Mouse (Mus musculus) adrenal gland, adult 2 months (tissue): ENCODE data around the gene Ndufb7. TPM values are rescaled to one million over a fixed set of nuclear protein-coding genes. Genes with fewer than 3 reads are reported as not detected.
"Not testable (repeated sequence)": the region's sequence is repeated elsewhere in the genome, so short reads cannot be mapped to it uniquely, and the experiment has no call there.

Experiments used
- DNase-seq: peaks from one replicate; pipeline ENCODE4 v3.0.0; 2021
- long read RNA-seq: library from polyadenylated mRNA; stranded (forward); transcript quantifications from one replicate; pipeline ENCODE4 v2.0.0, GENCODE M21; 2021
- polyA plus RNA-seq: library from polyadenylated mRNA; depleted of rRNA; stranded (reverse); fragments of >200 nt; gene quantifications from 2 replicates; pipeline ENCODE4 v1.2.3, GENCODE M21; 2012; rRNA removed
- total RNA-seq, 2 experiments: library from RNA; stranded (reverse); gene quantifications; 2 replicates each; pipeline ENCODE4 v1.2.3; 2021

The Ndufb7 gene
- 100 to 1,000 TPM; 209 to 258 TPM for total RNA-seq
- polyA plus RNA-seq = 402 and 495 TPM in 2 replicates
- long read RNA-seq, full-length matches to known transcripts = 424 of 424 reads
- long read RNA-seq, partial matches to known transcripts = 0 of 424 reads
- long read RNA-seq, other reads (novel, unspliced or antisense) = 0 of 424 reads

- DNase-seq = peak; percentile 96
These were observed at the start of gene Ndufb7 for GRCm38 (mm10) chr8:83566469-83567395. Gene Ndufb7 (plus strand): TSS chr8:83566671.

- no peak for DNase-seq
These were observed 46.0 kb upstream of the Ndufb7 start for GRCm38 (mm10) chr8:83520432-83520831.

GRCm38 (mm10) chr8:83520907-83521306 lies 45.6 kb upstream of the Ndufb7 start:
- not testable (repeated sequence) for DNase-seq

DNA sequence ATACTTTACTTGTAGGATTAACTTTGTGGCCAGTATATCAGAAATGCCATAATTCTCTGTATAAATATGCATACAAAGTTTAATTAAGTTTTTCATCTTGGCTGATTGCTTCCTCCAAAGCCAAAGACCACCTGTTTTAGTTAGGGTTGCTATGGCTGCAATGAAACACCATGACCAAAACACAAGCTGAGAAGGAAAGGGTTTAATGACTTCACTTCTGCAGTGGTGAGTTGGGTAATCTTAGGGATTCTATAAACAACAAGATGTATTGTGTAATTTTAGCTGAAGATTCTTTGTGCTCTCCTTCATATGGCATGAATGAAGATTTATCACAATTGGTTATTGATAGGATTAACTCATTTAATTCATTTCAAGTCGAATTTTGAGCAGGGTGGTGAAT lies 45.2 kb upstream of the Ndufb7 start:
- no peak for DNase-seq

DNA sequence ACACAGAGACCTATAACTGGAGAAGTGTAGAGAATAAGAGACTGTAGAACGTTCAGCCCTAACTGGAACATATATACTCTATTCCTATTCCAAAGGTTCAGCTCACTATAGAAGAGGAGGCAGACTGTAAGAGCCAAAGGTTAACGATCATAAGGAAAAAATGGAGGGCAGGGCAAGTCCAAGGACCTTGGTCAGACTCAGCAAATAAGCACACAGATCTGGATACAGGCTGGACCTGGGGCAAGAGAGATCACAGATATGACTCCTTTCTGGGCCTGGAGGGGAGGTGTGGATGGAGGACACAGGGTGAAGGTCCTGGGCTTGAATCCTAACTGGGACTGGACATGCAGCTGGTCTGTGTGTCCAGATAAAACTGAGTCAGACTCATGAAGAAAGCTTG lies 31.7 kb upstream of the Ndufb7 start:
- DNase-seq = no peak

GRCm38 (mm10) chr8:83535736-83536135 lies 30.7 kb upstream of the Ndufb7 start, which contains the start of gene Olfr370:
Gene Olfr370 (plus strand): TSS chr8:83535780.
- no peak for DNase-seq

DNA sequence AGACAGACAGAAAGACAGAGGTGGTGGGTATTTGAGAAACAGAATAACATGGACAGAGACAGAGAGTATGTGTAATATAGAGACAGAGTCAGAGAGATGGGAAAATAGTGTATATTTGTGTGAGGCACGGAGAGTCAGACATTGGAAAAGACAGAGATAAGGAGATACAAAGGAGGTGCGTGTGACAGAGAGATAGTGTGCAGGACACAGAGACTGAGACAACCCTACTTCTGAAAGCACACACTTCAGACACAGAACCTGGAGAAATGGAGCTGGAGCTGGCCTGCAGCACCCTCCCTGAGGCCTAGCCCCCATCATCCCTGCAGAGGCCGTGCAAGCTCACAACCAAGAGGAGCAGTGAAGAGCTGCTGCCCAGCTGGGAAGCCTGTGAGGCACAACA lies 3.8 kb upstream of the Ndufb7 start:
- no peak for DNase-seq

GRCm38 (mm10) chr8:83563246-83563645 lies 3.2 kb upstream of the Ndufb7 start:
- no peak for DNase-seq

GRCm38 (mm10) chr8:83565731-83566375 lies 618 bp upstream of the Ndufb7 start:
- DNase-seq = peak; percentile 10

DNA sequence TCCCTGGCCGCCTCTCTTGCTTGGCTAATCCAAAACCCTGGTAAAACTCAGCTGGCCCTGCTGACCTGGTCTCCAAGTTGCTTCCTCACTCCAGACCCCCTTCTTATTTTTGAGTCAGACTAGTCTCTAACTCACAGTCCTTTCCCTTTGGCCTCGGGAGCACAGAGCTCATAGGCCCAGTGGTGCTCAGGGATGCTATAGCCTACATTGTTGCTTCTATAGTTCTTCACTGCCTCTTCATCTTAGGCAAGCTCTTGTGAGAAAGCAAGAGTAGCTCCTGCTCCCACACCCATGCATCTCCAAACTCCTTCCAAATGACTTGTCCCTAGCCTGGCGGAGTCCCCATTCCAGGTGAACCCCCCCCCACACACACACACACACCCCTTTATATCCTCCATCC lies 1.2 kb downstream of the Ndufb7 start:
- peak; percentile 2 for DNase-seq

DNA sequence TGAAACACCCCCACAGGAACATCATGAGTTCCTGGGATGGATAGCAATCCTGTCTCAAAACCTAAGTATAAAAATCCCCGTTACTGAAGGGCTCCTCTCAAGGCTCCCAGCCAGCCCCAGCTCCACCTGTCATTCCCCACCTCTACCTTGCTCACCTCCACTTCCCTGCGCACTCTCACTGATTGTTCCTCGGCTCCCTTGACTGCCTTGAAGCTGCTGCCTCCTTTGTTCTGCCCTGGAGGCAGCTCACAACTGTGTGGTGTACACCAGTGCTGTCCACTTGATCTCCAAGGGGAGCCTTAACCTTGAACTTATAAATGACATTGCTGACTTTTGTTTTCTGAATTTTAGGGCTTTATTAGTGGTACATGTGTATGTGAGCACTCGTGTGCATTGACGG lies 1.7 kb downstream of the Ndufb7 start:
- no peak for DNase-seq

- DNase-seq = peak; percentile 1
These were observed 2.3 kb downstream of the Ndufb7 start for GRCm38 (mm10) chr8:83568755-83569154.

DNA sequence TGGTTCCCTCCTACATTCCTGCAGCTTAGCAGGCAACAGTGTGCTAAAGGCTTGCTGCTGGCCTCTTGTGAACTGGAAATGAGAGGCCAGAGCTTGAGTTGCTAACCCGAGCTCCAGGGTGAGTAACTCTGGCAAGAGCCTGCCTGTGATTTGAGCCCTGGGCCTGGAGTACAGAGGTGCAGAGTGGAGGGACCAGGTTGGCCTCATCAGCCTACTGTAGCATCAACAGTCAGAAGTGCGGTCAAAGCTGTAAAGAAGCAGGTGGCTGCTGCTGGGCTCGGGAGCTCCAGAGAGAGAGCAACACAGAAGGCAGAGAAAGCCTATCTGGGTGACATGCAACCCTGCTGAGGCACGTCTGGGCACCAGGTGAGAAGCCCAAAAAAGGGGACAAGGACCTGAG lies 2.7 kb downstream of the Ndufb7 start:
- DNase-seq = peak; percentile 1

- peak; percentile 1 for DNase-seq
These were observed 4.0 kb downstream of the Ndufb7 start for GRCm38 (mm10) chr8:83570272-83571000.

- peak; percentile 4 for DNase-seq
These were observed 4.5 kb downstream of the Ndufb7 start for GRCm38 (mm10) chr8:83571001-83571340.

GRCm38 (mm10) chr8:83571791-83572190 lies 5.3 kb downstream of the Ndufb7 start:
- peak; percentile 1 for DNase-seq

- DNase-seq = peak; percentile 4
These were observed 5.9 kb downstream of the Ndufb7 start for GRCm38 (mm10) chr8:83572246-83572812.

DNA sequence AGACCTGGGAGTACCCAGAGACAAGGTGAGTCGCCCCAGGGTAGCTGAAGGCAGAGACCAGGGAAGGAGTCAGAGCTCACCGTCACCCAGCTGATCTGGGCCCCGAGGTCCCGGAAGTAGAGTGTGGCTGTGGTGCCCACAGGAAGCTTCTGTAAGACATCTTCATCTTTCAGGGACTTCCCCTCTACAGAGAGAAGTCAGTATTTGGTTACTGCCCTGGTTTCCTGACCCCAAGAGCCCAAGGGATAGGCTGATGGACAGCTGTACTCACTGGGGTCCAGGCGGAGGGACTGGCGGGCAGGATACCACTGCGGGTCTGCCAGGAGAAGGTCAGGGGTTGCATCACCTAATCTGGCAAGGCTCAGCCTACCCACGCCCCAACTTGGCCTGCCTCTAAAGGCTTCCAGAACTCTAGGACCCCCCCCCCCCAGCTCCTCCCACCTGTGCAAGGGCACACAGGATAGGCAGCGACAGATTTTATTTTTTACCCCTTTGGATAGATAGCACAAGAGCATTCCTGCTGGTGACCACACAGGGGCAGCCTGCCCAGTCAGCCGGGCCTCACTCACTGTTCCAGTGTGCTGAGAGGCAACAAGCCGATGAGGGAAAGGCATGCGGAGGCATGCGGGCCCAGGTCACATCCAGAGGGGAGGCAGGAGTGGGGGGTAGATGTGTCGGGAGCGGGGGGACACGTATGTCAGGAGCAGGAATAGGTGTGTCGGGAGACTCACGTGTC lies 6.8 kb downstream of the Ndufb7 start:
- peak; percentile 17 for DNase-seq

- peak; percentile 25 for DNase-seq
These were observed 8.3 kb downstream of the Ndufb7 start for GRCm38 (mm10) chr8:83574631-83575315.
